Mouse (Mus musculus): ENCODE data around the gene Pnpla8. TPM values are rescaled to one million over a fixed set of nuclear protein-coding genes. Genes with fewer than 3 reads are reported as not detected.
A peak's percentile ranks its signal among the peaks of the same experiment; 100 is the strongest.

The Pnpla8 gene
- polyA plus RNA-seq, 1 experiment = 51.4 TPM

DNA sequence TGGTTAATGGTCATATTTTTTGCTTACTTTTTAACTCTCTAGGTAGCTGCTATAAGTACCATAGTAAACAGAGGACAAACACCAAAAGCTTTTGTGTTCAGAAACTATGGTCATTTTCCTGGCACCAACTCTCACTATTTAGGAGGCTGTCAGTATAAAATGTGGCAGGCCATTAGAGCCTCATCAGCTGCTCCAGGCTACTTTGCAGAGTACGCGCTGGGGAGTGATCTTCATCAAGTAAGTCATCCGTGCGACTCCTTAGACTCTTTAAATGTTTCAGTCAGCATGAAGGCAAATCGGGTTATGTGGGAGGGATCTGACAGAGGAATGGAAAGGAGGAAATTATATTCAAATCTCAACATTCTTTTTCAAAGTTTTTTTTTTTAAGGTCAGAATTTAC lies 83.7 kb downstream of the Pnpla8 start:
- H3K27ac ChIP-seq (ENCODE audit: insufficient read depth, low read length) = no peak overlapping the region
- H3K4me3 ChIP-seq (ENCODE audit: insufficient read depth, low read length) = no peak overlapping the region
- no peaks in the 10 kb centered on the region for H3K4me1 ChIP-seq (ENCODE audit: control insufficient read depth, insufficient read depth, low read length)
- TF ChIP-seq POLR2A (IDR thresholded peaks at IDR 0.05; ENCODE audit: low read depth, low read length) (no peak), CTCF (IDR thresholded peaks at IDR 0.05; ENCODE audit: borderline replicate concordance, insufficient read depth, low read length) (no peak)

DNA sequence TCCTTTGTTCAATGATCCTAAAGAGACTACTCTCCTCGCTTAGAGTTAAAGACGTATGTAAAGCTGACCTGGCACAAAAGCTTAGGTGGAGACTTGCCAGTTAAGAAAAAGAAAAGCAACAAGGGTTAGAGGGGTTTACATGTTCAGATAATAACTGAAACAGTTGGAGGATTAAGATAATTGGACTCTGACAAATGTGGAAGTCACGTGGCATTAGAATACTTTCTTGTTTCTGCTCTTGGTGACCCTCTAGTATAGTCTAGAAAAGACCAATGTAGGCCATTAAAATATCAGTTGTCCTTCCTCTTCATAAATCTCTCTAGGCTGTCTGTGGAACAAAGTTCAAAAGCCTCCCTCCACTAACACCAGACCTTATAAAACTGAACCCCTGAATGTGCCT lies 87.1 kb downstream of the Pnpla8 start:
- H3K27ac ChIP-seq (ENCODE audit: insufficient read depth, low read length) = no peak overlapping the region
- no peaks in the 10 kb centered on the region for H3K4me1 ChIP-seq (ENCODE audit: control insufficient read depth, insufficient read depth, low read length)
- no peak overlapping the region for H3K4me3 ChIP-seq (ENCODE audit: insufficient read depth, low read length)
- TF ChIP-seq CTCF (IDR thresholded peaks at IDR 0.05; ENCODE audit: borderline replicate concordance, insufficient read depth, low read length) (no peak), POLR2A (IDR thresholded peaks at IDR 0.05; ENCODE audit: low read depth, low read length) (no peak)

DNA sequence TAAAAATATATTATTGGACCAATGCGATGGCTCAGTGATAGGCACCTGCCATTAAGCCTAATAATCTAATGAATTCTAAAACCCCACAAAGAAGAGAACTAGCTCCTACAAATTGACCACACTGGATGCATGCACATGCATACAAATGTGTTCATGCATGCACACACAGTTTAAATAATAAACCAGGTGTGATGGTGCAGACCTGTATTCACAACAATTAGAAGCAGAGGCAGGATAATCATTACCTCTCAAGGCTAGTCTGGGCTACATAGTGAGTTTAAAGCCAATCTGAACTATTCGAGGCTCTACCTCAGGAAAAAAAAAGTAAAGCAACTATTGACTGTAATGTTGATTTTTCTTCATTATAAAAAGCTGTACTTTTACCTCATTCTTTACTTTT lies 94.0 kb downstream of the Pnpla8 start:
- no peak overlapping the region for H3K4me3 ChIP-seq (ENCODE audit: insufficient read depth, low read length)
- H3K27ac ChIP-seq (ENCODE audit: insufficient read depth, low read length) = no peak overlapping the region
- TF ChIP-seq CTCF (IDR thresholded peaks at IDR 0.05; ENCODE audit: borderline replicate concordance, insufficient read depth, low read length) (no peak), POLR2A (IDR thresholded peaks at IDR 0.05; ENCODE audit: low read depth, low read length) (no peak)
- H3K4me1 ChIP-seq (ENCODE audit: control insufficient read depth, insufficient read depth, low read length) = no peaks in the 10 kb centered on the region

DNA sequence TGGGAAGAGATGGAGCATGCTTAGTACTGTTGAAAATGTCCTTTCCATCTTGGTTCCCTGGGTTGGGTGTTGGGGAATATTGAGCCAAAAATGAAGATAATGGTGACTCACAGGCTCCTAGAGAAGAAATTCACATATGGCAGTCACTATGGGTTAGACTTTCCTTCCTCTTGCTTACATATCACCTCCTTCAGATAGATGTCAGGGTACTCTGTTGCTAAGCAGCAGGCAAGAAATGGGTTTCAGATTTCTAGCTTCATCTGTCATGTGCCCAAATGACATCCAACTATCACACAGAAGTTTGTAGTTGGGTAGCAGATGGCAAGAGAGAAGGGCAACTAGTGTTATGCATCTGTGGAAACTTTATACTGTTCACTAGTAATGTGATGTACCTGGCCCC lies 103.9 kb downstream of the Pnpla8 start:
- TF ChIP-seq POLR2A (IDR thresholded peaks at IDR 0.05; ENCODE audit: low read depth, low read length) (no peak), CTCF (IDR thresholded peaks at IDR 0.05; ENCODE audit: borderline replicate concordance, insufficient read depth, low read length) (no peak)

DNA sequence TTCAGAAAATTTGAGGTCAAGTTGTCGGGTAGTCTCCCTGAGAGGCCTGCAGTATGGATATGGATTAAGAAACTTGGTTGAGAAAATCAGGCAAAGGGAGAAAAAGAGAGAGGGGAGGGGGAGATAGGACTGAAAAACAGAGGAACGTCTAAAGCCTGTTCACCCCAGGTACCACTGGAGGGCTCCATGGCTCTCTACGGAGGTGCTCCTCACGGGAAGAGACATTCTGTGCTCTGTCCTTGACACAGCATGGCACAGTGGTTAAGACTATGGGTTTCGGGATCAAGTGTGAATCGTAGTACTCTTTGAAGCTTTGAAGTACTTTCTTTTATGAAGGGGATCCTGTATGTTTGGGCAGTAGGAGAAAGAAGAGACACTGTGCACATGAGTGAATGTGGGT lies 106.3 kb downstream of the Pnpla8 start:
- H3K4me1 ChIP-seq (ENCODE audit: control insufficient read depth, insufficient read depth, low read length) = no peaks in the 10 kb centered on the region
- no peak for TF ChIP-seq POLR2A (IDR thresholded peaks at IDR 0.05; ENCODE audit: low read depth, low read length)
- peak; percentile 27; the same call in 1 of the 2 replicates for TF ChIP-seq CTCF (IDR thresholded peaks at IDR 0.05; ENCODE audit: borderline replicate concordance, insufficient read depth, low read length)

More for the DNA sequence above, 103.9 kb downstream of the Pnpla8 start:
- Histone ChIP-seq H3K27ac (ENCODE audit: insufficient read depth, low read length) (no peak overlapping the region), H3K4me1 (ENCODE audit: control insufficient read depth, insufficient read depth, low read length) (no peaks in the 10 kb centered on the region), H3K4me3 (ENCODE audit: insufficient read depth, low read length) (no peak overlapping the region)

DNA sequence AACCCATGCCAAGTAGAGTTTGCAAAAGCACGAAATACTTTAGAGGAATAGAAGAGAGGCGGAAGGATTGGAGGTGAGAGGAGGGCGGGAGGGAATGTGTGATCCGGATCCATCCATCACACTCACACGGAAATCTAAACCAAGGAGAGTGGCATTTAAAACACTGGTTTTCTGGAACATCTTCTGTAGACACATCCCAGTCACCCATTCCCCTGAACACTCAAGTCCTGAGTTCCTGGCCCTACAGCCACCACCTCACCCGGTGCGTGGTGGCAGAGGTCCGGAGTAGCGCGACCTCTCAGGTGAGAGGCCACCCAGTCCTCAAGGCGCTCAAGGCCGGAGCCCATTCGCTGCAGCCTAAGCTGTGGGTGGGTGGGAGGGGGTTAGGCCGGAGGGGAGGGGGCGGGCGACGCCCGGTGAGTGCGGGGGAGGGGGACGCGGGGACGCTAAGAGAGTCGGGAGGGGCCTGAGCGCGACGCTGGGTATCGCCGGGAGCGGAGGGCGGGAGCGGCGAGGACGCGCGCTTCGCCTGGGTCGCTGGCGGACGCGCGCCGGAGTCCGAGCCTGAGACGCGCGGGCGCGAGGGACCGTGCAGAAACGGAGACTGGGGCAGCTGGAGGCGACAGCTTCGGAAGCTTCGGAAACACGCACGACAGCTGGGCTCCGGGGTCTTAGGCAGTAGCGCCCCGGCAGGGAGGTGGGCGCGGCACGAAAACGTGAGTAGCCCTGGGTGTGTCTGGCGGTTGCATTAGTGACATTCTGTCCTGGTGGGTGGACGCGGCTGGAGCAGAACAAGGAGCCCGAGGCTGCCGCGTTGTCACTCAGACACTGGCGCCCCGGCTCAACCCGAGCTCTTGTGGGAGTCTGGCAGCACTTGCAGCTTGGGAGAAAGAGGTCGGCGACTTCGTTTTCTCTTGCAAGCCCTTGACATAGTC lies 107.5 kb downstream of the Pnpla8 start, which contains the start of gene Nrcam:
TSS of gene Nrcam (plus strand) at position 505 of the 935 bp plus-strand sequence.
- no peak within 1 kb of the TSS for H3K27ac ChIP-seq (ENCODE audit: insufficient read depth, low read length)
- peak within 1 kb of the TSS; percentile 69 for H3K4me3 ChIP-seq (ENCODE audit: insufficient read depth, low read length)
- TF ChIP-seq CTCF (IDR thresholded peaks at IDR 0.05; ENCODE audit: borderline replicate concordance, insufficient read depth, low read length) (no peak), POLR2A (IDR thresholded peaks at IDR 0.05; ENCODE audit: low read depth, low read length) (no peak)
- no peaks in the 10 kb centered on the region for H3K4me1 ChIP-seq (ENCODE audit: control insufficient read depth, insufficient read depth, low read length)

More for the DNA sequence above, 106.3 kb downstream of the Pnpla8 start:
- H3K27ac ChIP-seq (ENCODE audit: insufficient read depth, low read length) = no peak overlapping the region
- H3K4me3 ChIP-seq (ENCODE audit: insufficient read depth, low read length) = no peak overlapping the region

DNA sequence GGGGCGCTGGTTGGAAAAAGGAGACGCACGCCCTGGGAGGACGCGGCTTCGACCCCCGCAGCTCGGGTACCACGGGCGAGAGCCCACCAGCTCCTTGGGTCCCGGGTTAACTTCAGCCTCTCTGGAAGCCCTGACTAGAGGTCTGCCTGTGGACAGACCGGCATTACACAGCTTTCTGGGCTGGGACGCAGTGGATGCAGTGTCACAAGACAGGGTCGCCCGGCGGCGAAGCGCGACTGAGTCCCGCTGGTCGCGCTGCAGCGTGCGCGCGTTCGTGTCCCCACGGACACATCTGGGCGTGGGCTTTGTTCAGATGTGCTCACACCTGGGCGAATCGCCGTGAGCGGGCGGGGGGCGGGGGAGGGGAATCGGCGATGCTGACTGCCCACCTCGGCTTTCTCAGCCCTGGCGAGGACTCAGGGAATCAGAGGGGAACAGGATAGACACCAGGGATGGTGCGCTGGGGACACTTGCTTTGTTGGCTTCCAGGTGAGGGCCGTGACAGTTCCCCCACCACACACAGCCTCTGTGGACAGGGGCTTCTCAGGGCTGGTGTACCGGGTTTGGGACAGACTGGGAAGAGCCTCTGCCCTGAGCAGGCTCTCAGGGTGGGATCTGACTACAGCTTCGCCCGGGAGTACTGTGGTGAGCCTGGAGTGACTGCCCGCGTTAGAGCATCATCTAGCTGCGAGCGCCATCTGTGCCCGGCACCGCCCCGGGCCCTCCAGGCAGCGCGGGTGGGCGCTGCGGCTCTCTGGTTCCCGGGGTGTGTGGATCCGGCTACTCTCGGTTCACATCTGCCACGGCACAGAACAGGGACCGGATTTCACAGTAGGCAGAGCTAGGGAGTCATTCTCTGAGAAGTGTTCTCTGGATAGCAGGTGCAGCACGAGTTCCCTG lies 108.4 kb downstream of the Pnpla8 start:
- H3K27ac ChIP-seq (ENCODE audit: insufficient read depth, low read length) = no peak overlapping the region
- H3K4me3 ChIP-seq (ENCODE audit: insufficient read depth, low read length) = peak overlapping the region; percentile 69
- no peak for TF ChIP-seq CTCF (IDR thresholded peaks at IDR 0.05; ENCODE audit: borderline replicate concordance, insufficient read depth, low read length)
- no peak for TF ChIP-seq POLR2A (IDR thresholded peaks at IDR 0.05; ENCODE audit: low read depth, low read length)
- H3K4me1 ChIP-seq (ENCODE audit: control insufficient read depth, insufficient read depth, low read length) = no peaks in the 10 kb centered on the region

DNA sequence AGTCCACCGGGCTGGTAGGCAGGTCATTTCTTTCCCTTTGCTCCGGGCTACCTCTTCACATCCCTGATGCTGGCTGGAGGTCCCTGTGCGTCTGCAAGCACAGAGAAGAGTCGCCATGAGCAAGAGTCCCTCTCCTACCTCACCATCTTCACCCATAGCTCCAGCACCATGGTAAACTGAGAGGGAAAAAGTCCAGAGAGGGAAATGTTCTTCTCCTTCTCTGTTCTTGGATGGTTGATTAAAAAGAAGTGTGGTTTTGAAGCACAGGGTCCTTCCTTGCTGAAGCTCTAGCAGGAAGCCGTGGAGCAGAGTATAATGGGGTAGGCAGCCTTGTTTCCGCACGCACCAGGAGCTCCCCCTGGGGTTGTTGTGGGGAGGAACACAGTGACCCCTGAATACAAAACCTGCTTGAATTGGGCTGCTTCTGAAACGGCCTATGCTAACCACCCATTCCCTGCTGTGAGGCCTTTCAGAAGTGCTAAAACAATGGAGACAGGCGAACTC lies 109.1 kb downstream of the Pnpla8 start:
- Histone ChIP-seq H3K4me3 (ENCODE audit: insufficient read depth, low read length) (peak overlapping the region; percentile 69), H3K4me1 (ENCODE audit: control insufficient read depth, insufficient read depth, low read length) (no peaks in the 10 kb centered on the region), H3K27ac (ENCODE audit: insufficient read depth, low read length) (no peak overlapping the region)
- TF ChIP-seq CTCF (IDR thresholded peaks at IDR 0.05; ENCODE audit: borderline replicate concordance, insufficient read depth, low read length) (no peak), POLR2A (IDR thresholded peaks at IDR 0.05; ENCODE audit: low read depth, low read length) (no peak)

DNA sequence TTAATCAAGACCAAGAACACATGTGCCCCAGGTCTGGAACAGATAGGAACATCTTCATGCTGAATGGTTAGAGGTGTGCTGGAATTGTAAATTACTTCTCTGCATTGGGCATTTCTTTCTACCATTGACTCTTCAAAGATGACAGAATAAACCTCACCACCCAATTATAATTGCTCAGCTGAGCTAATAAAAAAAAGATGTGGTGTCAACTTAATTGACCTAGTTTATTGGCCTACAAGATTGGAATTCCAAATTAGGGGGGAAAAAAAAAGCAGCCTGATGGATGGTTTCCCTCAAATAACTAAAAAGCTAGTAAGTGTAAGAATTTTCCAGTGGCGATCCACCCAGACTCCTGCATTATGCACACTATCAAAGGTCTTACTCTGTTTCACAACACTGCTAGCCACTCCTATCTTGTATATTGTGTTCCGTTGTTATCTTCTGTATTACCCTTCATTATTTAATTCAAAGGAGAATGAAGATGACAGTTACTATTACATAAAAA lies 116.0 kb downstream of the Pnpla8 start:
- no peak overlapping the region for H3K4me3 ChIP-seq (ENCODE audit: insufficient read depth, low read length)
- no peaks in the 10 kb centered on the region for H3K4me1 ChIP-seq (ENCODE audit: control insufficient read depth, insufficient read depth, low read length)
- H3K27ac ChIP-seq (ENCODE audit: insufficient read depth, low read length) = no peak overlapping the region
- TF ChIP-seq CTCF (IDR thresholded peaks at IDR 0.05; ENCODE audit: borderline replicate concordance, insufficient read depth, low read length) (no peak), POLR2A (IDR thresholded peaks at IDR 0.05; ENCODE audit: low read depth, low read length) (no peak)
